Mouse (Mus musculus): ENCODE measurements around the gene Ccdc120.

DNA sequence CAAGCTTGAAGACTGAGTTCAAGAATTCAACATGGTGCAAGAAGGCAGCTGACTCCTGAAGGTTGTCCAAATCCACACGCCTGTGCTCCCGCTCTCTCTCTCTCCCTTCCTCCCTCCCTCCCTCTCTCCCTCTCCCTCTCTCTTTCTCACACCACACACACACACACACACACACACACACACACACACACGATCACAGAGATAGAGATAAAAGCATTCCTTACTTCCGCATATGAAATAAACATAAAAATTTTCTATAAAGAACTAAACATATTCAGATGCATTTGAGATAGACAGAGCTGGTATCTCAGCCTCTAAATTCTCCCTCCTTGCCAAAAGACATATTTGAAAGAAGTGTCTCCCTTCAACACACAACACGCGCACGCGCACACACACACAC lies 5.3 kb downstream of the Ccdc120 start:
- TF ChIP-seq CTCF (IDR thresholded peaks at IDR 0.05; ENCODE audit: extremely low read depth, insufficient read length, insufficient replicate concordance, low read depth, low read length) (no peak), POLR2A (IDR thresholded peaks at IDR 0.05; ENCODE audit: low read depth, low read length) (no peak)

Data from small intestine, adult 2 months (tissue).